18 mouse cellular contexts compared by ENCODE assay signal in genomic region chr5:130331206-130331605, GRCm38 (mm10). TPM values are rescaled to one million over a fixed set of nuclear protein-coding genes. Genes with fewer than 3 reads are reported as not detected.
A peak's percentile ranks its signal among the peaks of the same experiment; 100 is the strongest.
DNase-seq lines count a peak whose midpoint lies in the region; ATAC-seq and TF ChIP-seq lines count a peak whose summit lies in the region.
"Had no signal": no experiment of that assay in that cellular context is flagged by ENCODE, and none has a peak within 500 bp of the region (broad histone marks: within the 10 kb centered on the region; RNA-seq: fewer than 3 reads in every experiment).

No protein-coding gene starts in this region.

- no peak for TF ChIP-seq CTCF in layer of hippocampus, adult 2 months (conservative IDR thresholded peaks at IDR 0.05)

- no peak overlapping the region for H3K9ac ChIP-seq in forebrain, embryonic 16.5 days (replicated peaks; ENCODE audit: low read depth, low read length)

- WGBS in forebrain, embryonic 16.5 days, result 7% methylated on average over 4 of the region's 4 CpGs

- 0 out of 2 replicates have a peak, but pooled peaks have one; percentile 26 for ATAC-seq in forebrain, embryonic 16.5 days

- H3K4me1 ChIP-seq in forebrain, embryonic 16.5 days (replicated peaks; ENCODE audit: control insufficient read depth, insufficient read depth, low read length), result peaks cover 16% of the 10 kb centered on the region

- H3K27me3 ChIP-seq in forebrain, embryonic 16.5 days (replicated peaks; ENCODE audit: control insufficient read depth, insufficient read depth, low read length), result no peaks in the 10 kb centered on the region

- no peaks in the 10 kb centered on the region for H3K9me3 ChIP-seq in forebrain, embryonic 16.5 days (ENCODE audit: control insufficient read depth, low read length)
- H3K9me3 ChIP-seq: heart, embryonic 10.5 days; limb, embryonic 10.5 days had no signal

- no peak overlapping the region for H3K4me3 ChIP-seq in layer of hippocampus, adult 2 months
- no peak overlapping the region for H3K4me3 ChIP-seq in forebrain, embryonic 16.5 days (replicated peaks; ENCODE audit: low read length)
- H3K4me3 ChIP-seq: heart, embryonic 10.5 days; limb, embryonic 10.5 days had no signal

- H3K27ac ChIP-seq in layer of hippocampus, adult 2 months, result peak overlapping the region; percentile 0; the same call in 1 of the 2 replicates
- 0 out of 2 replicates have a peak overlapping the region, but pooled peaks have one; percentile 48 for H3K27ac ChIP-seq in forebrain, embryonic 16.5 days (ENCODE audit: low read length)
- H3K27ac ChIP-seq: heart, embryonic 10.5 days; kidney, postnatal 0 days; limb, embryonic 10.5 days had no signal

- H3K4me2 ChIP-seq in forebrain, embryonic 16.5 days (ENCODE audit: low read length), result no peak overlapping the region

- DNase-seq in layer of hippocampus, adult 2 months (ENCODE audit: low spot score in 2 of 2), result peak in 1 of 2 experiments; percentile 7
- no peak for DNase-seq in layer of hippocampus, adult 9-10 months (ENCODE audit: low spot score)
- DNase-seq in Muller cell, postnatal 12 days (ENCODE audit: inconsistent ontology term), result peak; percentile 17
- DNase-seq in brain, adult 2 months (ENCODE audit: low read depth, low spot score), result peak; percentile 48
- no peak for DNase-seq in left cerebral cortex, adult 11 months (ENCODE audit: low spot score)
- no peak for DNase-seq in right cerebral cortex, postnatal 4 days
- DNase-seq: adrenal gland, adult 2 months; kidney, adult 11 months; lung, postnatal 4 days; thymus, postnatal 36 days had no signal

- peaks cover 7% of the 10 kb centered on the region for H3K36me3 ChIP-seq in forebrain, embryonic 16.5 days (ENCODE audit: control insufficient read depth, insufficient read depth)

RNA-seq across cellular contexts. Expression of gene Caln1, which starts 38.0 kb away (rescaled TPM):
- total RNA-seq in layer of hippocampus, adult 2 months (2021), result 100 to 1,000 TPM; 129 to 132 TPM
- 21.2 and 24.4 TPM in 2 replicates for polyA plus RNA-seq in forebrain, embryonic 16.5 days (2015; fragmentation: Nextera tagmentation; extraction: Ambion mirVana)
- total RNA-seq: gastrocnemius, postnatal 4 days had no signal
- polyA plus RNA-seq: heart, postnatal 0 days had no signal

RNA-seq across cellular contexts. Expression of gene A330070K13Rik, which starts 53.2 kb away (rescaled TPM):
- 1 to 10 TPM; 1.9 to 2.9 TPM for total RNA-seq in layer of hippocampus, adult 2 months (2021)
- not detected in 2 replicates for polyA plus RNA-seq in forebrain, embryonic 16.5 days (2015; fragmentation: Nextera tagmentation; extraction: Ambion mirVana)
- total RNA-seq: adrenal gland, adult 2 months; gastrocnemius, postnatal 4 days; liver, adult 2 months had no signal
- polyA plus RNA-seq: adrenal gland, adult 2 months; embryonic facial prominence, embryonic 14.5 days; heart, embryonic 10.5 days; heart, postnatal 0 days; kidney, postnatal 0 days; limb, embryonic 10.5 days; liver, adult 2 months had no signal

Comparison
In these comparisons a context has a peak if more than half of its experiments do, and no peak if none do; other contexts are left out.
1. DNase-seq: peak in Muller cell, postnatal 12 days (single experiment) and brain, adult 2 months (single experiment); none in layer of hippocampus, adult 9-10 months (single experiment), left cerebral cortex, adult 11 months (single experiment) and right cerebral cortex, postnatal 4 days (single experiment).